Mouse (Mus musculus): ENCODE measurements around the gene Large1. TPM values are rescaled to one million over a fixed set of nuclear protein-coding genes. Genes with fewer than 3 reads are reported as not detected.
A peak's percentile ranks its signal among the peaks of the same experiment; 100 is the strongest.
"Not testable (repeated sequence)": the region's sequence is repeated elsewhere in the genome, so short reads cannot be mapped to it uniquely, and the experiment has no call there.

Large1 gene
- polyA plus RNA-seq, 1 experiment from 2014 or later, result 8.2 TPM

GRCm38 (mm10) chr8:73329131-73329530 is 24.2 kb downstream of the Large1 start:
- 86% methylated on average over 5 of the region's 5 CpGs for WGBS
- no peak for ATAC-seq (ENCODE audit: insufficient number of reproducible peaks, low FRiP score)

GRCm38 (mm10) chr8:73328056-73328455 is 25.3 kb downstream of the Large1 start:
- H3K4me1 ChIP-seq (replicated peaks), result peaks cover 13% of the 10 kb centered on the region; the same call in 1 of the 2 replicates
- no peaks in the 10 kb centered on the region for H3K27me3 ChIP-seq (replicated peaks)
- 84% methylated on average over 3 of the region's 3 CpGs for WGBS
- H3K4me3 ChIP-seq, result no peak overlapping the region
- H3K36me3 ChIP-seq, result peaks cover 9% of the 10 kb centered on the region; the same call in 1 of the 2 replicates
- no peaks in the 10 kb centered on the region for H3K9me3 ChIP-seq (replicated peaks)
- no peak overlapping the region for H3K27ac ChIP-seq (ENCODE audit: poor library complexity, severe bottlenecking)
- no peak for ATAC-seq (ENCODE audit: insufficient number of reproducible peaks, low FRiP score)
- H3K9ac ChIP-seq, result no peak overlapping the region
- no peak overlapping the region for H3K4me2 ChIP-seq

More at GRCm38 (mm10) chr8:73329131-73329530, 24.2 kb downstream of the Large1 start:
- peaks cover 11% of the 10 kb centered on the region; the same call in 1 of the 2 replicates for H3K36me3 ChIP-seq
- no peak overlapping the region for H3K4me3 ChIP-seq
- H3K27ac ChIP-seq (ENCODE audit: poor library complexity, severe bottlenecking), result no peak overlapping the region
- no peaks in the 10 kb centered on the region for H3K9me3 ChIP-seq (replicated peaks)
- H3K9ac ChIP-seq, result no peak overlapping the region
- H3K4me2 ChIP-seq, result no peak overlapping the region
- H3K27me3 ChIP-seq (replicated peaks), result no peaks in the 10 kb centered on the region
- peaks cover 13% of the 10 kb centered on the region; the same call in 1 of the 2 replicates for H3K4me1 ChIP-seq (replicated peaks)

GRCm38 (mm10) chr8:73324667-73325066 is 28.7 kb downstream of the Large1 start:
- Histone ChIP-seq H3K9ac (no peak overlapping the region), H3K36me3 (no peaks in the 10 kb centered on the region), H3K27me3 (replicated peaks) (no peaks in the 10 kb centered on the region), H3K4me1 (replicated peaks) (peaks cover 13% of the 10 kb centered on the region; the same call in 1 of the 2 replicates), H3K9me3 (replicated peaks) (no peaks in the 10 kb centered on the region), H3K27ac (ENCODE audit: poor library complexity, severe bottlenecking) (no peak overlapping the region), H3K4me3 (no peak overlapping the region), H3K4me2 (no peak overlapping the region)
- ATAC-seq (ENCODE audit: insufficient number of reproducible peaks, low FRiP score), result no peak
- 77% methylated on average over 4 of the region's 4 CpGs for WGBS

DNA sequence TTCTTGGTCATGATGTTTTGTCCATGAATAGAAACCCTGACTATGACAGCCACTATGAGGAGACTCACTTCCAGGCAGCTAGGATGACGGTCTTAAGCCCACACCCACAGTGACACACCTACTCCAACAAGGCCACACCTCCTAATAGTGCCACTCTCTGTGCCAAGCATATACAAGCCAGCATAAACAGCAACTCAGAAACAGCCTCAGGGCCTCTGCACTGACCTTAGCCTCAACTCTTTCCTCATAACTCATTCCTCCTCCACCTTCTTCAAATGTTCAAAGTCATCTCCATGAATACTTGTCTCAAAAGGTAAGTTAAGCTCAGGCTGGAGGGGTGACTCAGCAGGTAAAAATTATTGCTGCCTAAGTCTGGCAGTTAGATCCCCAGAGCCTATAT is 29.7 kb downstream of the Large1 start:
- WGBS, result 79% methylated on average over 1 of the region's 1 CpGs
- H3K27me3 ChIP-seq (replicated peaks), result no peaks in the 10 kb centered on the region
- peaks cover 13% of the 10 kb centered on the region; the same call in 1 of the 2 replicates for H3K4me1 ChIP-seq (replicated peaks)
- ATAC-seq (ENCODE audit: insufficient number of reproducible peaks, low FRiP score), result no peak
- H3K9ac ChIP-seq, result no peak overlapping the region
- H3K36me3 ChIP-seq, result no peaks in the 10 kb centered on the region
- no peak overlapping the region for H3K4me3 ChIP-seq
- H3K9me3 ChIP-seq (replicated peaks), result no peaks in the 10 kb centered on the region
- no peak overlapping the region for H3K4me2 ChIP-seq
- no peak overlapping the region for H3K27ac ChIP-seq (ENCODE audit: poor library complexity, severe bottlenecking)

DNA sequence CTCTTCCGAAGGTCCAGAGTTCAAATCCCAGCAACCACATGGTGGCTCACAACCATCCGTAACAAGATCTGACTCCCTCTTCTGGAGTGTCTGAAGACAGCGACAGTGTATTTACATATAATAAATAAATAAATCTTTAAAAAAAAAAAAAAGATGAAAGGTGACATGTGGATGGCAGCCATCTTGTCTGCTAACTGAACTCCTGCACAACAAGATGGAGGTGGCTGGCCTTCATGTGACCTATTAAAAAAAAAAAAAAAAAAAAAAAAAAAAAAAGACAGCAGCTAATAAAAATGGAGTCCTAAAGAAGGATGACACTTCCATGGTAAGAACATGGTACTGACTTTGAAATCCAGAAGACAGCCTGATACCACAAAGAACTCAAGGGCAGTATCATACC is 33.8 kb downstream of the Large1 start:
- peak; percentile 94 for ATAC-seq (ENCODE audit: insufficient number of reproducible peaks, low FRiP score)
- WGBS, result 100% methylated on average over 1 of the region's 3 CpGs

DNA sequence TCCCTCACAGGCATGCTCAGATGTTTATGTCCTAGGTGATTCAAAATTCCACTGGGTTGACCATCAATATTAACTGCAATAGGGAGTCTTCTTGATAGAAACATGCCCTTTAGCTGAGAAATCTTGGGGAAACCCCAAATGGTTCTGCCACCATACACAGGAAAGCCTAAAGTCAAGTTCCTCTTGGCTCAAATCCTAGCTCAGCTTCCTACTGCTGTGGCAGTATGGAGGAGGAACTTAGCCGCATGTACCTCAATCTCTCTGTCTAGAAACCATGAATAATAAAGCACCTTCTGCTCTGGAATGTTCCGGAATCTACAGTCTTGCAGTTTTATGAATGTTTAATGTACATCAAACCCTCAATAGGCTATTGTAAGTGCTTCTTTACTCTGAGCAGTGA is 39.4 kb downstream of the Large1 start:
- 82% methylated on average over 2 of the region's 2 CpGs for WGBS

More for the DNA sequence above, 33.8 kb downstream of the Large1 start:
- H3K4me2 ChIP-seq; H3K9me3 ChIP-seq (replicated peaks); H3K27ac ChIP-seq (ENCODE audit: poor library complexity, severe bottlenecking); H3K4me1 ChIP-seq (replicated peaks); H3K36me3 ChIP-seq; H3K4me3 ChIP-seq; H3K27me3 ChIP-seq (replicated peaks); H3K9ac ChIP-seq: not testable (repeated sequence)

DNA sequence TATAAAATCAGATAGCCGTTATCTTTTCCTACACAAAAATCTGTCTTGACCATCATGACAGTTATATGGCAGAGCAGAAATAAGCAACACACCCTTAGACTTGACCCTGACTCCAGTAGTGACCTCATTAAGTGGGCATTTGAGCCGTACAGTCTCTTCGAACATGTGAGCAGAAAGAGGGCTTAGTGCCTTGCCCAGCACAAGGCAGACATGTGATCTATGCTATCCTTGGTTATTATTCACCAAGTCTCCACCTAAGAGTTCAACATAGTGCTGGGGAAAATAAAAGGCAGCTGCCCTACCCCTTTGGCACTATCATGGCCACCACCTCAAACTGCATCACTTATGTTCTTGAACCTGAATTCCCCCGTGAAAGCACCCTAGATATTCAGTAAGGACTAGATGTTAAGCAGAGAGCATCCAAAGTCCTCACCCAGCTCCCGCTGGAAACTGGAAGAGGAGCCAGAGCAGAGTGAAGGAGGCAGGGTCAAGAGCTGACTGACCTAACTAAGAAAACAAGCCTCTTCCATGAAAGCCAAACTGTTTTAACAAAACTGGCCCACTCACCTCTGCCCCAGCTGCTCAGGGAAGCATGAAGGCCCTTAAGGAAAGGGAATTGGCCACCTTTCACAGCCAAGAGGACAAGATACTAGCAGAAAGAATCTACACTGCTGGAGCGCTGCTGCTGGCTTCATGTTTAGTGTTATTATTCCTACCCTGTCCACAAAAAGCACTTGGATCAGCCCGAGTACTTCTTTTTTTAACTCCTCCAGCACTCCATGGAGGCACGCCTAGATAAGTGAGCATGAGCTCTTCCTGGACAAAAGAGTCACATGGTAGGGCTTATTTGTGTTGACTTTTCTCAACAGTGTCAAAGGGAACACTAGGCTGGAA is 40.4 kb downstream of the Large1 start:
- 45% methylated on average over 8 of the region's 8 CpGs for WGBS
- Histone ChIP-seq H3K4me3 (no peak overlapping the region), H3K9ac (no peak overlapping the region)

More for the DNA sequence above, 39.4 kb downstream of the Large1 start:
- H3K36me3 ChIP-seq, result no peaks in the 10 kb centered on the region
- H3K4me3 ChIP-seq, result no peak overlapping the region
- H3K27ac ChIP-seq (ENCODE audit: poor library complexity, severe bottlenecking), result no peak overlapping the region
- H3K9ac ChIP-seq, result no peak overlapping the region
- no peaks in the 10 kb centered on the region for H3K27me3 ChIP-seq (replicated peaks)
- no peak for ATAC-seq (ENCODE audit: insufficient number of reproducible peaks, low FRiP score)
- peaks cover 27% of the 10 kb centered on the region for H3K4me1 ChIP-seq (replicated peaks)
- no peak overlapping the region for H3K4me2 ChIP-seq
- 0 out of 2 replicates have a peak, but pooled peaks cover 3% of the 10 kb centered on the region for H3K9me3 ChIP-seq (replicated peaks)

DNA sequence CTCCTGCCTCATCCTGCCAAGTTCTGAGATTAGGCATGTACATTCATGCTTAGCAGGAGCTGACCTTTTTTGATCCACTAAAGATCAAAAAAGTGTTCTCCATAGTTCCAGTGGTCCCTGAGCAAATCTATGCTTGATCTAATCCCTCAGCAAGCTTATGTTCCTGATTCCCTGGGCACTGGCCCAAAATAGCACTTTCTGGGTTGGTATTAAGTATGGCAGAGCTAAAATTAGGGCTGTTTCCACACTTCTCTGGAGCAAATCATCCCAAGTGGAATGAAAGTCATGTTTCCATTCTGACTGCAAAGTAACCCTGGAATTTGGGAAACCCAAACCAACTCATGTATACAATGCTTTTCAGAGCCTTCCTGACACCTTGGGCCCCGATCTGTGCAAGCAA is 42.9 kb downstream of the Large1 start:
- no peak for ATAC-seq (ENCODE audit: insufficient number of reproducible peaks, low FRiP score)
- no peak overlapping the region for H3K9ac ChIP-seq
- no peaks in the 10 kb centered on the region for H3K9me3 ChIP-seq (replicated peaks)
- no peak overlapping the region for H3K27ac ChIP-seq (ENCODE audit: poor library complexity, severe bottlenecking)
- 86% methylated on average over 1 of the region's 1 CpGs for WGBS
- no peaks in the 10 kb centered on the region for H3K27me3 ChIP-seq (replicated peaks)
- H3K4me2 ChIP-seq, result no peak overlapping the region
- H3K4me1 ChIP-seq (replicated peaks), result peaks cover 38% of the 10 kb centered on the region
- no peak overlapping the region for H3K4me3 ChIP-seq
- H3K36me3 ChIP-seq, result no peaks in the 10 kb centered on the region

More for the DNA sequence above, 40.4 kb downstream of the Large1 start:
- peak overlapping the region; percentile 47 for H3K4me2 ChIP-seq
- H3K27ac ChIP-seq (ENCODE audit: poor library complexity, severe bottlenecking), result peak overlapping the region; percentile 82
- no peaks in the 10 kb centered on the region for H3K27me3 ChIP-seq (replicated peaks)
- ATAC-seq (ENCODE audit: insufficient number of reproducible peaks, low FRiP score), result peak; percentile 44; the same call in 1 of the 2 replicates
- no peaks in the 10 kb centered on the region for H3K36me3 ChIP-seq
- H3K4me1 ChIP-seq (replicated peaks), result peaks cover 29% of the 10 kb centered on the region
- 0 out of 2 replicates have a peak, but pooled peaks cover under 1% of the 10 kb centered on the region for H3K9me3 ChIP-seq (replicated peaks)

DNA sequence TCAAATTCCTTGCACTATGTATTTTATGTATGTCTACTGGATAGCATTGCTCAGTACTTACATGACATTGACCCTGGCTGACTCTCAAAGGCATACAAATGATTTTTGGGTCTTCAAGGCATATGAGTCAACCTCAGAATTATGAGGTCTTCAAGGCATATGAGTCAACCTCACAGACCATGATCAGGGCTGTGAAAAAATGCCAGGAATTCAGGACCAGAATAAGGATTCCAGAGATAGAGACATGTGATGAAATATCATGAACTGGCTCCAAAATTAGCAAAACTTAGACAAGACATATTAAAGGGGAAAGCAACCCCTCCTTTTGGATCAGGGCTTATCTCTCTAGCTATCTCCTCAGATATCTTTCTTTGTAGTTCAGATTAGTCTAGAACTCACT is 43.3 kb downstream of the Large1 start:
- Histone ChIP-seq H3K4me2 (no peak overlapping the region), H3K36me3 (no peaks in the 10 kb centered on the region), H3K27ac (ENCODE audit: poor library complexity, severe bottlenecking) (no peak overlapping the region), H3K4me3 (no peak overlapping the region), H3K27me3 (replicated peaks) (no peaks in the 10 kb centered on the region), H3K9me3 (replicated peaks) (no peaks in the 10 kb centered on the region), H3K4me1 (replicated peaks) (peaks cover 38% of the 10 kb centered on the region), H3K9ac (no peak overlapping the region)
- ATAC-seq (ENCODE audit: insufficient number of reproducible peaks, low FRiP score), result no peak

DNA sequence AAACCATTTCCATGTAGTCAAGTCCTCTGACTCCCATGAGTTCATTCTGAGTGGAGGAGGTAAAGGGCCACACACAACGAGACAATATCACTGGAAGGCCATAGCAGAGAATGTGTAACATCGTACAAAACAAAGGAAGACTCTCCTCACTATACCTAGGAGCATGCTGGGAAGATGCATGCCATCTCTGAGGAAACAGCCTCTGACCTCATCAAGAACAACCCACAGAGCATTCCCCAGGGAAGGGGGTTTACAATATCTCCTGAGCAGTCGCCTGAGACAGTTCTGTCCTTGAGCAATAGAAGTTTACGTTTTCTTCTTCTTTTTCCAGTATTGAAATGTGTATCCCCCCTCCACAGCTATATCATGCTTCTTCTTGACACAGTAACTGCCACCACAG is 49.4 kb downstream of the Large1 start:
- Histone ChIP-seq H3K4me2 (no peak overlapping the region), H3K27me3 (replicated peaks) (no peaks in the 10 kb centered on the region), H3K9ac (no peak overlapping the region), H3K36me3 (no peaks in the 10 kb centered on the region), H3K27ac (ENCODE audit: poor library complexity, severe bottlenecking) (no peak overlapping the region), H3K4me3 (no peak overlapping the region), H3K9me3 (replicated peaks) (no peaks in the 10 kb centered on the region), H3K4me1 (replicated peaks) (peaks cover 30% of the 10 kb centered on the region)
- no peak for ATAC-seq (ENCODE audit: insufficient number of reproducible peaks, low FRiP score)
- 57% methylated on average over 4 of the region's 4 CpGs for WGBS

DNA sequence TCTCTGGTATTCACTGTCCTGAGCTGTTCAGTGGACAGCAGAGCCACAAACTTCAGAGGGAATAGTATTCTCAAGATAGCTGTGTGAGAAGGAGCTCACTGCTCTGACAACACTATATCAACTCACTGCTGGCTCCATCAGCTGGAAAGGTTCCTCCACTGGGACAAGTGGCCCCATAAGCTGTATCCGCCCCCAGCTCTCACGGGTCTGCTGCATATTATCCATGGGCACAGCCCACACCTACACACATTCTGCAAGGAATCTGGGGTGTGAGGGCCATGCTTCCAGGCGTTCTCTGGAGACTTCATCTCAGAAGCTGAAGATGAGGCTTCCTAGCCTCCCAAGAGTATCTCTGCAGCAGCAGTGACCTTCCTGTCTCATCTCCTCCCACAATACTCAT is 50.4 kb downstream of the Large1 start:
- Histone ChIP-seq H3K4me3 (no peak overlapping the region), H3K9ac (no peak overlapping the region), H3K27me3 (replicated peaks) (no peaks in the 10 kb centered on the region), H3K4me2 (no peak overlapping the region), H3K27ac (ENCODE audit: poor library complexity, severe bottlenecking) (no peak overlapping the region), H3K36me3 (no peaks in the 10 kb centered on the region), H3K9me3 (replicated peaks) (no peaks in the 10 kb centered on the region), H3K4me1 (replicated peaks) (peaks cover 27% of the 10 kb centered on the region)
- ATAC-seq (ENCODE audit: insufficient number of reproducible peaks, low FRiP score), result no peak
- 61% methylated on average over 3 of the region's 3 CpGs for WGBS

Measured in heart, embryonic 12.5 days (tissue).